Mouse (Mus musculus) kidney, adult 11 months (tissue): ENCODE data around the gene Rdh19.

Experiments
- DNase-seq: peaks from one replicate; pipeline ENCODE4 v3.0.0; 2022

The Rdh19 gene

DNA sequence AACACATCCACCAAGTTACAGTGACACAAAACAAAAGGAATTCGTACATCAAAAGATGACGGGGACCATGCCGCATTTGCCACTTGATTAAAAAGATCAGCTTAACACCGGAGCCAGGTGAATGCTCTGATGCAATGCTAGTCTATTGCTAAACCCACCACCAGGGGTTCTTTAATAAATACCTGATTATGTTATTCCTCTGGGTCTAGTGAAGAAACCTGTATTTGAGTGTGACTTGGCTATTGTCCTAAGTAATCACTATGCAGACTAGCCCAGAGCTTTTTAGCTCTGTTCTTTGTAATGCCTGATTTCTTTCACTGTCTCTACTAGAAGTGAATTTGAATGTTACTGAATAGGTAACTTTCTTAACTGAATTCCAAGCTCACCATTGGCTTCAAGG, 31.3 kb downstream of the Rdh19 start:
- DNase-seq, result no peak

DNA sequence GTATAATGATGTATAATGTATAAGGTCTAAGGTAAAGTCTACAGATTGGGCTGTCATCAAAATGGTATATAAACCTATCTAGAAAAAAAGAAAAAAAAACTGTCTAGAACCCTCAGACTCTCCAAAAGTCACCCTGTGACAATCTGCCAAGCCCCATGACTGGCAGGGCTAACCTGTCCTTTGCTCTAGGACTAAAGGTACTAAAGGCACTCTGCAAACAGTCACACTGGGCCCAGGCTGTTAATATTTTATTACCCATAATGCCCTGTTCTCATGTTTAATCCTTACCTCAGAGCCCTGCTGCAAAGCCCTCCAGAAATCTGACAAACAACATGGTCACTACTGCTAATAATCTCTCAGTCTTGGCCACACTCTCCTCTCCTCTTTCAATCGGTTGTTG, 36.8 kb downstream of the Rdh19 start:
- peak; percentile 84 for DNase-seq

DNA sequence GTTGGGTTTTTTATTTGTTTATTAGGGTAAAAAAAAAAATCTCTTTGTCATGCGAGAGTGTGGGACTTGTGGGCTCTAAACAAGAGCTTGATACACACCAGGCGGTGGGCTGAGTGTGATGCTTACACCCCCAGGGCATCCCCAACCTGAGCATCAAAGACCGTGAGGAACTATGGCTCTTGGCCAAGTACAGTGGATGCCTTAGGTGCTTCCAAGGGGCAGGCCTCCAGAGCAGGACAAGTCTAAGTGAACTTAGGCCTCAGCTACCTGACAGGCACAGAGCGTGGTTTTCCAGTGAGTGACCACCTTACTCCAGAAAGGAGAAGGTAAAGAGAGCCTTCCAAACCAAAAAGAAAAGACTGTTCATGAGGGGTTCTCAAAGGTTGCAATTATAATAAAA, 37.2 kb downstream of the Rdh19 start:
- DNase-seq, result peak; percentile 65

DNA sequence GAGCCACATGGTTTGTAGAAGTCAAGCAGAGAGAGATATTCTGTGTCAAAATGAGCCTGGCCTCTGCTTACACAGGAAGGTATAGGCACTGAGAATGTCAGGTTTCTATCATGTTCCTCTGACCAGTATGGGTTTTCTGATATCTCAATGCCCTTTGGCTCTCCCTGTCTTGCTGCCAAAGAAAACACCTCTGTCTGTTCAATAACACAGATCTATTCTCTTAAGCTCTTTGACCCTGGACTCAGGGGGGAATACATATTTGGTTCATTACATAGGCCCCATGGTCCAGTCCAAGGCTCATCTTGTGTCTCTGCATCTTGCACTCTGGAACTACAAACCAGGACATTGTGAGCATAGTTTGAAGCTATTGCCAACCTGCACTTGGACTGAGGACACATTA, 38.9 kb downstream of the Rdh19 start, which contains the start of gene Rdh7:
TSS of gene Rdh7 (minus strand) at position 213 of the 400 bp plus-strand sequence.
- peak; percentile 41 for DNase-seq

DNA sequence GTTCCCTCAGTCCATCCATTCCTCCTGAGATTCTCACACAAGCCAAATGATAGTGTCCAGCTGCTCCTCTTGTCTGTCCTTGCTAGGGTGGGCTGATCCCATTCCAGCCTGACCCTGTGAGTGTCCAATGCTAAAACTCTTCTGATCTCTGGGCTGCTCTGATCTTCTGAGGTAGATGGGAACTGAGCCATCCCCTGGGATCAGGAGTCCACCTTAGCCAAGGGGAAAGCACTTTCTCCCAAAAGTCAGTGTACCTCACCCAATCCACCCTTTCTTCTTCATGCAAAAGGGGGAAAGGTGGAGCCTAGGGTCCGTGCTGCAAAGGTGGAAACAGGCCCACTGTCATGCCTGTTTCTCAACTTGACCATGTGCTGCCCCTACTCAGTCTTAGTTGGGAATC, 41.8 kb downstream of the Rdh19 start:
- DNase-seq, result no peak

DNA sequence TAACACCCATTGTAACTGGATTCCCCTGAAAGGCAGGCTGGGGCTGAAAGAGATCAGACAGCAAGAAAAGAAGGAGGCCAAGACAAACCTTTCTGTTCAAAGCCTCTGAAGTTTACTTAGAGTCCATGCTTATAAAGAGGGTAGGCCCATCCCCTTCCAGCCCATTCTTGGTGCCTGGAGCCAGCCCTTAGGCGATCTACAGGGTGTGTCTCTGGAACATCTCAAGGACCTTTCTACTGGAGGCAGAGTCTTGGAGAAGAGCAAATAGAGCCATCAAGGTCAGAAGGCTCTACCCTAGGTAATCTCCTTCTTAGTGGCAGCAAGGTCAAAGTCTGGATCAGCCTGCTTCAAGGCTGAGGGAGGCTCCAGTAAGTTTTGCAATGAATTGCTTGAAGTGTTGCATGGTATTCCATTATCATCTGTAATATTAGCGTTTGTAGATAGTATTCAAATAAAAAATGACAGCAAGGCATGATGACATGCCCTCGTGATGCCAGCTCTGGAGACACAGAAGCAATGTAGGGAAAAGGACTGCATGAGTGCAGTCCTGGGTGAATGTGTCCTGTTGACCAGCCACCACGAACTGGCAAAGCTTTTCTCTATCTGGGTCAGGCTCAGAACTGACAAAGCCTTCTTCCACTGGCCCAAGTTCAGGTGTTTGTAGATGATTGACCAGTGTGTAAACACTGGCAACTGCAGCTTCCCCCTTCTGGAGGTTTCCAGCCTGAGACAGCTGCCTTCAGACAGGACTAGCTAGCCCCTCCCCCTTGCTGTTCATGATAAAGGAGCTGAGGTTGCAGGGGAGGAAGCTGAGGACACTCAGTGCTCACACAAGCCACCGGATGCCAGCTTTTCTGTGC, 43.7 kb downstream of the Rdh19 start:
- DNase-seq, result peak; percentile 86

DNA sequence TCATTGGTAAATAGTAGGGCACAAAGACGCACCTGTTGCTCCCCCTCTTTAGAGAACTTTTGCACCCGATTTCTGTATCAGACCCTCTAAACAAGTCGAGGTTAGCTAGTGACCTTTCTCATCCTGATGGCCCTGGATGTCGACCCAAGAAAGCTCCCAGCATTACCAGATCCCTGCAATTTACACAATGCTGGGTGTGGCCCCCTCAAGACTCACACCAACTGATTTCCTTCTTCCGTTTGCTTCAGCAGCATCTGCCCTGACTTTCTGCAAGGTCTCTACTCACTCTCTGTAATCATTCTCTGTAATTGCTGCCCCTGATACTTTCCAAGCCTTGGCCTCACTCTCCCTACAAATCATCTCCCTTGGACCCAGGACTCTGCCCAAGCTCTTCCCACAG, 47.0 kb downstream of the Rdh19 start:
- DNase-seq, result no peak

DNA sequence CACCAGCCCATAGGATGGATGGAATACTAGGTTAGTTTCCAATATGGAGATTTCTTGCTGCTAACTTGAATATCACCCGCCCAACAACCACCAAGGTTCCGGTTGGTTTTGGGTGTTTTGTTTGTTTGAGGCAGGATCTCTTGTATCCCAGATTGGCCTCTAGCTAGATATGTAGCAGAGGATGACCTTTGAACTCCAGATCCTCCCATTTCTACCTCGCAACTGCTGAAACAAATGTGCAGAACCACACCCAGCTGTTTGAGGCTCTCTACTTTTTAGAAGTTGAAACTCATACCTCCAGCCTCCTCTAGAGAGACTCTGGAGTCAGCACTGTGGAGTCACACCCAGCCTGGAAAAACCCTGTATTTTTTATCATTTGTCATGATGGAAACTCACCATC, 47.8 kb downstream of the Rdh19 start:
- no peak for DNase-seq

DNA sequence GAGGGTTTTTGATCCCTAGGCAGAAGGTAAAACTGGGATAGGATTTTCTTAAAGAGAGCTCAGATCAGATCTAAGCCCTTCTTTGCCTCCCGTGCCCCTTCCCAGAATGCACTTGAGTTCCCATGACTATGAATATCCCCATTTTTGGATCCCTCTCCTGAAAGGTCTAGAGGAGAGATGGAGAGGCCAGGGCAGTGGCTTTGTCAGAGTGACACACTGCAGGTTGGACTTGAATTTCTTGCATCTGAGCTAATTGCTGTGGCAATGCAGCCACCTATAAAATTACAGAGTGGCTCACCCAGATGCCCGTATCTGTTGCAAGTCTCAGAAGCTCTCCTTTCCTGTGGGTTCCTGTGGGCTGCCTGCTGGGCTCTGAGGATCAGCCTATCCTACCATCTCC, 48.5 kb downstream of the Rdh19 start, which contains the start of gene Sdr9c7:
TSS of gene Sdr9c7 (plus strand) at position 301 of the 400 bp plus-strand sequence.
- DNase-seq, result no peak

DNA sequence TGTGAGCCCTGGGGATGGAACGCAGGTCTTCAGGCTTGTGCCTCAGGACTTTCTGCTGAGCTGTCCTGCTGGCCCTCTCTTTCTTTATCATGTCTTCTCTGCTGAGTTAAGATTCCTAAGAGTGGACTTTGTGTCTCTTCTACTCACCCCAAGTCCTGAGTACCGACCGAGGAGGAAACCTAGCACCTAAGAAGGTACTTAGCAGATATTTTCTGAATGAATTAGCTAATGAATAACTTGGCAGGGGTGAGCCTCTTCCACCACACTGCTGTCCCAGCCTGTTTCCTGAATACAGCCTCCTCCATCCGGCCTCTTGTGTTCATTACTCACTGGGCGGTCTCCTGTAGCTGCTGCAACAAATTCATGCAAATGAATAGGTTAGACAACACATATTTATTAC, 50.1 kb downstream of the Rdh19 start:
- peak; percentile 62 for DNase-seq

DNA sequence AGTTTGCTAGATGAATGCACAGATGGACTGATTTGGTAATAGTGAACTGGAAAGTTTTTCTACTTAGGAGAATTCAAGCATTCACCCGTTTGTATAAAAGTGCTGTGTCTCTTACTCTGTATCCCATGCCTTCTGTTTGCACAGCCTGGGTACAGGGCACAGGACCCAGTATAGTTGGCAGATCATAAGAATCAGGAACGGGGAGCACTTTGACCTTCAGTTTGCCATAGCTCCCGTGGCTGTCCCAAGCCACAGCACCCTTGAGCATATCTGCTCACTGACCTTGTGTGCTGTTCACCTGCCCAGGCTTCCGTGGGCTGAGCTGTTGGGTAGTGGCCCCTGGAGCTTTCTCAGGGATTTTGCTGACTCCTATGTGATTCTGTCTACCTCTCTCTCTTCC, 52.0 kb downstream of the Rdh19 start:
- no peak for DNase-seq

DNA sequence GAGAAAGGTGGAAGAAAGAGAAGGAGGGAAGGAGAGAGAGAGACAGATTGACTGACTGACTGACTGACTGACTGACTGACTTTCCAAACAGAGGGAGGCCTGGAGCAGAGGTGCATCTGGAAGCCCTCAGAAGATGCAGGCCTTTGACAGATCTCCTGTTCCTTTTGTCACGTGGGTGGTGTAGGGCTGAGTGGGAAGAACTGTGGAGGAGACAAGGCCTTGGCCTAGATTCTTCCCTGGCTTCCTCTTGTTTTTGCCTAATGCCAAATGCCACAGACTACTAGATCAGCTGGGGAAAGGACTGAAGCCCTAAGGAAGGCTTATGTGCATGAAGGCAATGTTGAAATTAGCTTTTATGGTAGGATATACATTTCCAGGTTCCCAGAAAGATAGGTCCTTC, 53.4 kb downstream of the Rdh19 start:
- DNase-seq, result no peak

DNA sequence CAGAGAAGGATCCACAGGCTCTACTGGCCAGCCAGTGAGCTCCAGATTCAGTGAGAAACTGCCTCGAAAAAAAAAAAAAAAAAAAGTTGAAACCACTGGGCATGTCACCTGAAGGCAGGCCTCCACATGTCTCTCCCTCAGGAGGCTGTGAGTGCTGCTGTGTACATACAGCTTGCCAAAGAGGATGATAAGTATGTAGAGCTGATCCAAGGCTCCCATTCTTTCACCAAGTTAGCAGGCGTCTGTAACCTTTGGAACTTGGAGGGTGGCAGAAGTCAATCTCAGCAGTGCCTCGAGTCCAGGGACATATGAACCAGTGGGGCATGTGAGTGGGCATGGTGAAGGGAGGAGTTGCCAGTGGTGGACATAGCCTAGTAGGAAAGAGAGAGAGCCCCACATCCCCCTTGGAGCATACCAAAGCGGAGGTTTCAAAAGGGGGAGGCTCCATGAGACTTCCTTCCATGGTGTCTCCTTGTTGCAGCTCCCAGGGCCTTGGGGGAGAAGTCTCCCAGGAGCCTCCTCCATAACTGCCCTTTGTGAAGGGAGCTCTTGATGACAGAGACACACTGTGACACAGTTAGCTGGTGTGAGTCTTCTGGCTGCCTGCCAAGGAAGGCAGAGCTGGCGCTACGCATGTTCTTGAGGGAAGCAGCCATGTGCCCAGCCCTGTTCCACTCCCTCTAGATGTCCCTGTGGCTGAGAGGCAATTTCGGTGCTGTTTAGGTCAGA, 55.2 kb downstream of the Rdh19 start:
- peak; percentile 31 for DNase-seq

DNA sequence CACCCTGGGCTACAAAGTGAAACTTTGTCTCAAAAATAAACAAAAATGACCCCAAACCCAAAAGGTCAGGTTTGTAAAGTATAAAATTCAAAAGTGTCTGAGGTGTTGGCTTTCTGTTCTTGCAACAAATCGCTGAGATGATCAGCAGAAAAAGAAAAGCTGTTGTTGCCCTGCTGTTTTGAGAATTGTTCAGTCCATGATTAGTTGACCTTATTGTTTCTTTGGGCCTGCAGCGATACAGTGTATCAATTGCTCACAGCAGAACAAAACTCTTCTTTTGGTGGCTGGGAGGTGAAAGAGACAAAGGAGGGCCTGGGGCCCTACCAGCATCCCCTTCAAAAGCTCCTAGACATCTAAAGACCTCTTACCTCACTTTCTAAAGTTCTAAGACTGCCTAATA, 56.4 kb downstream of the Rdh19 start:
- no peak for DNase-seq

DNA sequence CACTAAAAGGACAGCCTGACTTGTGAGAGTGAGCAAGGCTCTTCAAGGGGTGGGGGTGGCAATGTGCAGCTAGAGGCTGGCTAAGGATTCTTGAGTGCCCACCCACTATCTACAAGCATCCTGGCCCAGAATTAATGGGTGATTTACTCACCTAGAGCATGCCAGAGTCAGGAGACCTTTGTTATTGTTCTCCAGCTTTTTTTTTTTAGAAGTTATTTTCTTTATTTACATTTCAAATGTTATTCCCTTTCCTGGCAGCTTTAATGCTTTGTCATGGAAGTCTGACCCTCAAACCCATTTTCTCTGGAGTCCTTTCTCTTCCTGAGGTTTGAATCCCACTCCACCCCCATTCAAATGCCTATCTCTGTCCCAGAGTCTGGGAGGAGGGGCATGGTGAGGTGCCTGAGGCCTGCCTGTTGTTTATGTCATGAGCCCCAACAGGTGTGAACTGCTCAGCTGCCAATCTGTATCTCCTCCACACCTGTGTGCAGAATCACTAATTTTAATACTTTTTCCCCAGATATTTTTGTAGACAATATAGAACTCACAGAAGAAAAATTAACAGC, 57.7 kb downstream of the Rdh19 start:
- no peak for DNase-seq
